Mouse (Mus musculus) hindbrain, embryonic 16.5 days (tissue): ENCODE data around the gene Rbak. TPM values are rescaled to one million over a fixed set of nuclear protein-coding genes. Genes with fewer than 3 reads are reported as not detected.

Source experiments
- ATAC-seq: fragments of 200-750 bp; cut with Nextera tagmentation; 2 replicates; pipeline ENCODE4 v1.8.0; 2017; ENCODE audit warnings: moderate TSS enrichment, moderate library complexity
- H3K27ac ChIP-seq: fragments of 300-500 bp; sonication (generic); 2 replicates; pipeline ENCODE4 v1.5.1; 2014; ENCODE audit warnings: low read depth, mild to moderate bottlenecking, control low read depth, low read length, moderate library complexity
- H3K27me3 ChIP-seq: fragments of 300-500 bp; sonication (generic); replicated peaks from 2 replicates; pipeline ENCODE4 v1.6.1; 2014; ENCODE audit warnings: low read length; ENCODE audit not compliant: control insufficient read depth, insufficient read depth
- H3K36me3 ChIP-seq: fragments of 300-500 bp; sonication (generic); 2 replicates; pipeline ENCODE4 v1.6.1; 2014; ENCODE audit warnings: mild to moderate bottlenecking, low read length, moderate library complexity, mixed read lengths; ENCODE audit not compliant: control insufficient read depth, insufficient read depth
- H3K4me1 ChIP-seq: fragments of 300-500 bp; sonication (generic); 2 replicates; pipeline ENCODE4 v1.6.1; 2014; ENCODE audit warnings: low read depth, low read length; ENCODE audit not compliant: control insufficient read depth, insufficient read depth
- H3K4me2 ChIP-seq: fragments of 300-500 bp; sonication (generic); 2 replicates; pipeline ENCODE4 v1.6.1; 2014; ENCODE audit warnings: mild to moderate bottlenecking, low read length, control low read depth, moderate library complexity
- H3K4me3 ChIP-seq: fragments of 300-500 bp; sonication (generic); 2 replicates; pipeline ENCODE4 v1.5.1; 2014; ENCODE audit warnings: mild to moderate bottlenecking, low read length, control low read depth, moderate library complexity
- H3K9ac ChIP-seq: fragments of 300-500 bp; sonication (generic); 2 replicates; pipeline ENCODE4 v1.6.1; 2014; ENCODE audit warnings: low read depth, mild to moderate bottlenecking, control low read depth, low read length, moderate library complexity
- H3K9me3 ChIP-seq: fragments of 300-500 bp; sonication (generic); 2 replicates; pipeline ENCODE4 v1.6.1; 2014; ENCODE audit warnings: mild to moderate bottlenecking, low read length, moderate library complexity; ENCODE audit not compliant: control insufficient read depth
- WGBS: fragments of 180-500 bp; shearing (Covaris S2); extraction: QIAGEN DNeasy Blood & Tissue Kit; methylation state at CpG from one replicate; pipeline ENCODE4 v1.1.7; 2014; 5-methylcytosine and 5-hydroxymethylcytosine counted together
- microRNA-seq: library from miRNA; unstranded; fragments of <30 nt; microRNA quantifications from one replicate; pipeline ENCODE4, GENCODE M21; 2017
- polyA plus RNA-seq: library from polyadenylated mRNA; unstranded; fragments of >200 nt; fragmentation: Nextera tagmentation; extraction: Ambion mirVana; gene quantifications from 2 replicates; pipeline ENCODE4 v1.2.1, GENCODE M21; 2015

The Rbak gene
- polyA plus RNA-seq, 1 experiment from 2014 or later, result 9.6 TPM

GRCm38 (mm10) chr5:143127837-143128236 is 52.7 kb downstream of the Rbak start:
- Histone ChIP-seq H3K4me2 (no peak overlapping the region), H3K27ac (no peak overlapping the region), H3K4me1 (no peaks in the 10 kb centered on the region), H3K9me3 (peaks cover 6% of the 10 kb centered on the region), H3K9ac (no peak overlapping the region), H3K36me3 (no peaks in the 10 kb centered on the region), H3K4me3 (no peak overlapping the region), H3K27me3 (no peaks in the 10 kb centered on the region)
- no peak for ATAC-seq
- WGBS, result 74% methylated on average over 8 of the region's 8 CpGs

GRCm38 (mm10) chr5:143126908-143127307 is 53.7 kb downstream of the Rbak start:
- Histone ChIP-seq H3K4me3 (no peak overlapping the region), H3K36me3 (no peaks in the 10 kb centered on the region), H3K27ac (no peak overlapping the region), H3K9me3 (peaks cover 6% of the 10 kb centered on the region), H3K27me3 (no peaks in the 10 kb centered on the region), H3K4me2 (no peak overlapping the region), H3K4me1 (no peaks in the 10 kb centered on the region), H3K9ac (no peak overlapping the region)
- 68% methylated on average over 4 of the region's 4 CpGs for WGBS
- no peak for ATAC-seq

DNA sequence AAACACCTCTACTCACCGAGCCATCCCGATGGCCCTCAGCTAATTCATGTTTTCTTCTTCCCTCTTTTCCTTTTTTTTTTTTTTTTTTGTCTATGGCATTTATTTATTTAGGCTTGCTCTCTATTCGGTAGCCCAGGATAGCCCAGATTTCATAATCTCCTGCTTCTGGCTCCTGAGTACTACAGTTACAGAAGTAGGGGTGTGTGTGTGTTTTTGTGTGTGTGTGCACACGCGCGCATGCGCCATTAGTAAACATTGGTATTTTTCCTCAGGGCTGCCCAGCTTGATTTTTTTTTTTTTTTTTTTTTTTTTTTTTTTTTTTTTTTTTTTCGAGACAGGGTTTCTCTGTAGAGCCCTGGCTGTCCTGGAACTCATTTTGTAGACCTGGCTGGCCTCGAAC is 54.5 kb downstream of the Rbak start:
- WGBS, result 89% methylated on average over 9 of the region's 9 CpGs
- Histone ChIP-seq H3K4me1 (no peaks in the 10 kb centered on the region), H3K9me3 (peaks cover 6% of the 10 kb centered on the region), H3K36me3 (no peaks in the 10 kb centered on the region), H3K27me3 (no peaks in the 10 kb centered on the region), H3K27ac (peak overlapping the region; percentile 70), H3K4me2 (no peak overlapping the region), H3K4me3 (no peak overlapping the region), H3K9ac (no peak overlapping the region)
- ATAC-seq, result no peak

DNA sequence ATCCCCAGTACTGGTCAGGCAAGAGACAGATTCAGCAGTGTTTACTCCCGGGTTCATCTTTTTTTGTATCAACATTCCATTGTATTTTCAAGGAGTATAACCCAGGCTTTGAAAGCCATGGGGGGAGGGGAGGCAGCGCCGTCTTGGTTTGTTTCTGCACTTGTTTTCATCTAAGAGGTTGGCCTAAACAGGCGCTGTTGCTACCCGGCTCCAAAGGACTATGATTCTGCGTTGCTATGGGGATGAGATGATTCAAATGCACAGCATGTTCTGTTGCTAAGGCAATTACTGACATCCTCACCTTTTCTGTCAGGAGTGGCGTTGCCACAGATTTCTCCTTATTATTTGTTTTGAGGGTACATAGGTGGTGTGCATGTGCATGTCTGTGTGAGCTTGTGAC is 55.0 kb downstream of the Rbak start:
- peak overlapping the region; percentile 70 for H3K27ac ChIP-seq
- no peak overlapping the region for H3K4me3 ChIP-seq
- no peaks in the 10 kb centered on the region for H3K4me1 ChIP-seq
- no peaks in the 10 kb centered on the region for H3K27me3 ChIP-seq
- ATAC-seq, result peak; percentile 87
- no peaks in the 10 kb centered on the region for H3K36me3 ChIP-seq
- 21% methylated on average over 7 of the region's 7 CpGs for WGBS
- H3K9me3 ChIP-seq, result peaks cover 6% of the 10 kb centered on the region
- H3K9ac ChIP-seq, result no peak overlapping the region
- H3K4me2 ChIP-seq, result no peak overlapping the region

GRCm38 (mm10) chr5:143124805-143125378 is 55.7 kb downstream of the Rbak start:
- no peaks in the 10 kb centered on the region for H3K4me1 ChIP-seq
- H3K4me2 ChIP-seq, result no peak overlapping the region
- WGBS, result 76% methylated on average over 4 of the region's 4 CpGs
- H3K27ac ChIP-seq, result peak overlapping the region; percentile 70
- H3K4me3 ChIP-seq, result no peak overlapping the region
- H3K9ac ChIP-seq, result no peak overlapping the region
- no peaks in the 10 kb centered on the region for H3K36me3 ChIP-seq
- H3K9me3 ChIP-seq, result peaks cover 6% of the 10 kb centered on the region
- no peak for ATAC-seq
- H3K27me3 ChIP-seq, result no peaks in the 10 kb centered on the region

GRCm38 (mm10) chr5:143122673-143123072 is 57.9 kb downstream of the Rbak start:
- no peak for ATAC-seq
- Histone ChIP-seq H3K36me3 (no peaks in the 10 kb centered on the region), H3K4me2 (no peak overlapping the region), H3K9ac (no peak overlapping the region), H3K27ac (no peak overlapping the region), H3K4me1 (no peaks in the 10 kb centered on the region), H3K27me3 (no peaks in the 10 kb centered on the region), H3K9me3 (no peaks in the 10 kb centered on the region), H3K4me3 (no peak overlapping the region)
- 28% methylated on average over 1 of the region's 1 CpGs for WGBS

Small RNA genes lying within 50 kb of the gene (microRNA-seq; reads per million reads assigned to microRNA genes)
- gene Gm44405, result not detected

Other genes with a start within 250 kb of the Rbak start
- gene Fscn1, start 220.4 kb downstream of the Rbak start, polyA plus RNA-seq, result 478 and 522 TPM in 2 replicates
- gene Rnf216, start 67.8 kb downstream of the Rbak start, polyA plus RNA-seq, result 27.2 and 31.0 TPM in 2 replicates
- 0.02 TPM in 1 of 2 replicates, not detected in the other for gene Olfr718-ps1, start 33.2 kb downstream of the Rbak start, polyA plus RNA-seq
- gene Spdye4b, start 242 bp upstream of the Rbak start, polyA plus RNA-seq, result not detected in 2 replicates
- gene Spdye4a, start 46.1 kb upstream of the Rbak start, polyA plus RNA-seq, result not detected in 2 replicates
- 16.4 and 20.5 TPM in 2 replicates for gene Zfp12, start 54.4 kb upstream of the Rbak start, polyA plus RNA-seq
- 3.3 and 7.2 TPM in 2 replicates for gene Zfp316, start 89.2 kb upstream of the Rbak start, polyA plus RNA-seq
- gene Zfp853, start 112.8 kb upstream of the Rbak start, polyA plus RNA-seq, result 0.16 and 0.31 TPM in 2 replicates
- gene E130309D02Rik, start 134.6 kb upstream of the Rbak start, polyA plus RNA-seq, result 24.9 and 28.2 TPM in 2 replicates
- 75.9 and 77.0 TPM in 2 replicates for gene Zdhhc4, start 148.5 kb upstream of the Rbak start, polyA plus RNA-seq
- 0.42 and 0.51 TPM in 2 replicates for gene Grid2ip, start 176.6 kb upstream of the Rbak start, polyA plus RNA-seq
- gene Kdelr2, start 223.1 kb upstream of the Rbak start, polyA plus RNA-seq, result 123 and 138 TPM in 2 replicates